Mouse (Mus musculus) embryonic facial prominence, embryonic 14.5 days (tissue): ENCODE data around the gene Anapc15. TPM values are rescaled to one million over a fixed set of nuclear protein-coding genes. Genes with fewer than 3 reads are reported as not detected.
"Not testable (repeated sequence)": the region's sequence is repeated elsewhere in the genome, so short reads cannot be mapped to it uniquely, and the experiment has no call there.

Experiments
- ATAC-seq: fragments of 200-750 bp; cut with Nextera tagmentation; 2 replicates; pipeline ENCODE4 v1.8.0; 2017; ENCODE audit warnings: low read depth, moderate number of reproducible peaks, moderate TSS enrichment
- DNase-seq: peaks from one replicate; pipeline ENCODE4 v3.0.0-alpha.2; 2015; ENCODE audit warnings: low spot score
- H3K27ac ChIP-seq: fragments of 300-500 bp; sonication (generic); replicated peaks from 2 replicates; pipeline ENCODE4 v1.5.1; 2014; ENCODE audit warnings: low read depth, mild to moderate bottlenecking, low read length, moderate library complexity
- H3K27me3 ChIP-seq: fragments of 300-500 bp; sonication (generic); replicated peaks from 2 replicates; pipeline ENCODE4 v1.6.1; 2014; ENCODE audit warnings: low read length; ENCODE audit not compliant: control insufficient read depth, insufficient read depth
- H3K36me3 ChIP-seq: fragments of 300-500 bp; sonication (generic); 2 replicates; pipeline ENCODE4 v1.6.1; 2014; ENCODE audit warnings: low read length, mixed read lengths; ENCODE audit not compliant: control insufficient read depth, insufficient read depth
- H3K4me1 ChIP-seq: fragments of 300-500 bp; sonication (generic); 2 replicates; pipeline ENCODE4 v1.6.1; 2014; ENCODE audit warnings: antibody characterized with exemption, low read length; ENCODE audit not compliant: control insufficient read depth, insufficient read depth
- H3K4me2 ChIP-seq: fragments of 300-500 bp; sonication (generic); 2 replicates; pipeline ENCODE4 v1.6.1; 2014; ENCODE audit warnings: low read depth, mild to moderate bottlenecking, low read length, moderate library complexity, mixed read lengths
- H3K4me3 ChIP-seq: fragments of 300-500 bp; sonication (generic); 2 replicates; pipeline ENCODE4 v1.5.1; 2014; ENCODE audit warnings: low read depth, mild to moderate bottlenecking, low read length
- H3K9ac ChIP-seq: fragments of 300-500 bp; sonication (generic); 2 replicates; pipeline ENCODE4 v1.6.1; 2014; ENCODE audit warnings: low read depth, mild to moderate bottlenecking, low read length, moderate library complexity, mixed read lengths
- H3K9me3 ChIP-seq: fragments of 300-500 bp; sonication (generic); 2 replicates; pipeline ENCODE4 v1.6.1; 2016; ENCODE audit warnings: low read length; ENCODE audit not compliant: control insufficient read depth
- WGBS: fragments of 180-500 bp; shearing (Covaris S2); extraction: QIAGEN DNeasy Blood & Tissue Kit; methylation state at CpG from one replicate; pipeline ENCODE4 v1.1.7; 2014; 5-methylcytosine and 5-hydroxymethylcytosine counted together
- polyA plus RNA-seq: library from polyadenylated mRNA; unstranded; fragments of >200 nt; fragmentation: Nextera tagmentation; extraction: Ambion mirVana; gene quantifications from 2 replicates; pipeline ENCODE4 v1.2.1, GENCODE M21; 2014

Gene Anapc15
- polyA plus RNA-seq, 1 experiment from 2014 or later, result 62.0 TPM

GRCm38 (mm10) chr7:101925892-101926291 lies 62.4 kb downstream of the Anapc15 start:
- not testable (repeated sequence) for DNase-seq, H3K27ac ChIP-seq, H3K4me1 ChIP-seq, H3K27me3 ChIP-seq, ATAC-seq, H3K36me3 ChIP-seq, H3K4me2 ChIP-seq, H3K9ac ChIP-seq, H3K9me3 ChIP-seq, H3K4me3 ChIP-seq

GRCm38 (mm10) chr7:101928093-101928492 lies 64.6 kb downstream of the Anapc15 start:
- no peaks in the 10 kb centered on the region for H3K9me3 ChIP-seq
- H3K9ac ChIP-seq, result no peak overlapping the region
- ATAC-seq, result no peak
- no peak overlapping the region for H3K4me3 ChIP-seq
- no peak overlapping the region for H3K4me2 ChIP-seq
- no peaks in the 10 kb centered on the region for H3K4me1 ChIP-seq
- WGBS, result 73% methylated on average over 3 of the region's 3 CpGs
- no peak for DNase-seq
- no peaks in the 10 kb centered on the region for H3K36me3 ChIP-seq
- no peaks in the 10 kb centered on the region for H3K27me3 ChIP-seq
- H3K27ac ChIP-seq, result no peak overlapping the region

DNA sequence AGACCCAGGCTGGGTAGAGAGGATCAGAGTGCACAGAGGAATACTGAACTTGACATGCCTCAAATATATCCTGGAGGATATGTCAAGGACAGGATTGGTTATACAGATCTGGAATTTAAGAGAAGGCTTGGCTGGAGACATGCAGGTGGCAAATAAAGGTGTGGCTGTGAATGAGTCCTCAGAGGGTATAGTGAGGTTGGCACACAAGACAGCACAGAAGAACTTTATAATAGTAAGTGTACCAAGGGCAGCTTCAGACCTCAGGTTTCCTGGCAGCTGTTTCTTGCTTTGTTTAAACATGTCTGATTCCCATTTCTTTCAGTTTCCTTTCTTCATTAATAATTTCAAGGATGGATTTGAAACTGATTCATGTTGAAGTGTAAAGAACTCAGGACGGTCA lies 69.0 kb downstream of the Anapc15 start:
- WGBS, result 77% methylated on average over 1 of the region's 1 CpGs
- H3K4me3 ChIP-seq, result peak overlapping the region; percentile 90

GRCm38 (mm10) chr7:101933300-101933699 lies 69.8 kb downstream of the Anapc15 start:
- H3K27ac ChIP-seq, result peak overlapping the region; percentile 79
- H3K9me3 ChIP-seq, result no peaks in the 10 kb centered on the region
- no peaks in the 10 kb centered on the region for H3K27me3 ChIP-seq
- H3K4me2 ChIP-seq, result peak overlapping the region; percentile 74
- ATAC-seq (peak; percentile 42), DNase-seq (peak; percentile 55)
- H3K9ac ChIP-seq, result peak overlapping the region; percentile 85
- peak overlapping the region; percentile 90 for H3K4me3 ChIP-seq
- no peaks in the 10 kb centered on the region for H3K36me3 ChIP-seq
- peaks cover 4% of the 10 kb centered on the region; the same call in 1 of the 2 replicates for H3K4me1 ChIP-seq
- 3% methylated on average over 15 of the region's 15 CpGs for WGBS

More for the DNA sequence above, 69.0 kb downstream of the Anapc15 start:
- DNase-seq (no peak), ATAC-seq (no peak)
- H3K27ac ChIP-seq, result no peak overlapping the region
- H3K27me3 ChIP-seq, result no peaks in the 10 kb centered on the region
- H3K4me1 ChIP-seq, result peaks cover 4% of the 10 kb centered on the region; the same call in 1 of the 2 replicates
- peak overlapping the region; percentile 74 for H3K4me2 ChIP-seq
- H3K9ac ChIP-seq, result no peak overlapping the region
- no peaks in the 10 kb centered on the region for H3K9me3 ChIP-seq
- H3K36me3 ChIP-seq, result no peaks in the 10 kb centered on the region

- H3K9me3 ChIP-seq, result no peaks in the 10 kb centered on the region
- peak; percentile 99 for DNase-seq
- peak within 1 kb of the TSS; percentile 74 for H3K4me2 ChIP-seq
- no peaks in the 10 kb centered on the region for H3K27me3 ChIP-seq
- peak; percentile 99 for ATAC-seq
- peak within 1 kb of the TSS; percentile 90 for H3K4me3 ChIP-seq
- H3K36me3 ChIP-seq, result no peaks in the 10 kb centered on the region
- WGBS, result under 1% methylated on average over 40 of the region's 40 CpGs
- peak within 1 kb of the TSS; percentile 85 for H3K9ac ChIP-seq
- H3K27ac ChIP-seq, result peak within 1 kb of the TSS; percentile 80
- peaks cover 4% of the 10 kb centered on the region; the same call in 1 of the 2 replicates for H3K4me1 ChIP-seq
Measured at GRCm38 (mm10) chr7:101933751-101934240, 70.3 kb downstream of the Anapc15 start, which contains the start of the genes Lrrc51 and Numa1. TSS of gene Lrrc51 (minus strand) at chr7:101933895. TSS of gene Numa1 (plus strand) at chr7:101934111.

DNA sequence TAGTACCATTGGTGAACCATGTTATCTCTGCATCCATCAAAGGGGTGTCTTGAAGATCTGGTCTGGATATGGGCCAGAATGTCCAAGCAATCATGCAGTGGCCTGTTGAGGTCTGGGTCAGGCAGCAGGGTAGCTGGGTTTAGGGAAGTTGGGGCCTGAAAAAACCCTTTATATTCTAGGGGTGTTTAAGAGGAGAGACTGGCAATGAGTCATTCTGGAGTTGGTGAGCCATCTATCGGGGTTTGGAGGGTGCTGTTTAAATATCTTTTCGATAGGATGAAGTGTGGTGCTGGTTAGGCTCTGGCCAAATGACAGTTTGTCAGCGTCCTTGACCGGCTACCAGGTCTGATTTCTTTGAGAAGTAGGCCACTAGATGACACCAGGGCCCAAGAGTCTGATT lies 72.4 kb downstream of the Anapc15 start:
- H3K4me3 ChIP-seq, result no peak overlapping the region
- H3K4me1 ChIP-seq, result peaks cover 4% of the 10 kb centered on the region; the same call in 1 of the 2 replicates
- H3K9ac ChIP-seq, result no peak overlapping the region
- H3K27ac ChIP-seq, result no peak overlapping the region
- no peak overlapping the region for H3K4me2 ChIP-seq
- no peak for ATAC-seq
- DNase-seq, result no peak
- WGBS, result 98% methylated on average over 4 of the region's 4 CpGs
- no peaks in the 10 kb centered on the region for H3K9me3 ChIP-seq
- H3K36me3 ChIP-seq, result 0 out of 2 replicates have a peak, but pooled peaks cover 3% of the 10 kb centered on the region
- H3K27me3 ChIP-seq, result no peaks in the 10 kb centered on the region

DNA sequence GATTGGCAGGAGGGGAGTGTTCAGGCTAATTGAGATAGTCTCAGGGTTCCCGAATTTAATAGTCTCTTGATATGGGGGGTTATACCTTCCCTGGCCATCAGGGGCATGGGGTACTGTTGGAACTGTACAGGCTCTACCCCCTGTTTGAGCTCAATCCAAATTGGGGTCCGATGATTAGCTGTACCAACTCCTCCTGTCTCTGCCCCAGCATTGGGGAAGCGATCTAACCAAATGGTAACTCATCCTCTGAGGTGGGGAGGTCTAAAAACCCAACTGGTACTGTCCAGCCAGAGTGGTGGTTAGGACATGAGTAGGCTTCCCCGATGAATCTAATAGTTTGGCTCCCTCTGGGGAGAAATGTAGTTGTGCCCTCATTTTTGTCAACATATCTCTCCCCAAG lies 73.5 kb downstream of the Anapc15 start:
- 97% methylated on average over 4 of the region's 4 CpGs for WGBS
- Histone ChIP-seq H3K27ac (no peak overlapping the region), H3K36me3 (0 out of 2 replicates have a peak, but pooled peaks cover 3% of the 10 kb centered on the region), H3K27me3 (no peaks in the 10 kb centered on the region), H3K9me3 (no peaks in the 10 kb centered on the region), H3K4me3 (no peak overlapping the region), H3K4me2 (no peak overlapping the region), H3K4me1 (peaks cover 4% of the 10 kb centered on the region; the same call in 1 of the 2 replicates), H3K9ac (no peak overlapping the region)
- DNase-seq, result no peak
- no peak for ATAC-seq

- Histone ChIP-seq H3K27ac (no peak overlapping the region), H3K27me3 (no peaks in the 10 kb centered on the region), H3K9ac (no peak overlapping the region), H3K9me3 (no peaks in the 10 kb centered on the region), H3K4me3 (no peak overlapping the region), H3K36me3 (0 out of 2 replicates have a peak, but pooled peaks cover 3% of the 10 kb centered on the region), H3K4me1 (peaks cover 4% of the 10 kb centered on the region; the same call in 1 of the 2 replicates), H3K4me2 (no peak overlapping the region)
- DNase-seq (no peak), ATAC-seq (no peak)
- 89% methylated on average over 4 of the region's 4 CpGs for WGBS
Measured at GRCm38 (mm10) chr7:101937569-101937968, 74.1 kb downstream of the Anapc15 start.

GRCm38 (mm10) chr7:101938348-101938747 lies 74.8 kb downstream of the Anapc15 start:
- ATAC-seq, result no peak
- 78% methylated on average over 2 of the region's 2 CpGs for WGBS
- Histone ChIP-seq H3K27me3 (no peaks in the 10 kb centered on the region), H3K4me2 (no peak overlapping the region), H3K27ac (no peak overlapping the region), H3K36me3 (0 out of 2 replicates have a peak, but pooled peaks cover 3% of the 10 kb centered on the region), H3K9me3 (no peaks in the 10 kb centered on the region), H3K9ac (no peak overlapping the region), H3K4me1 (peaks cover 4% of the 10 kb centered on the region; the same call in 1 of the 2 replicates), H3K4me3 (no peak overlapping the region)
- no peak for DNase-seq
